Mouse (Mus musculus): ENCODE results near the gene Syt1. TPM values are rescaled to one million over a fixed set of nuclear protein-coding genes. Genes with fewer than 3 reads are reported as not detected.

The Syt1 gene
- total RNA-seq, 1 experiment: 0.58 TPM

DNA sequence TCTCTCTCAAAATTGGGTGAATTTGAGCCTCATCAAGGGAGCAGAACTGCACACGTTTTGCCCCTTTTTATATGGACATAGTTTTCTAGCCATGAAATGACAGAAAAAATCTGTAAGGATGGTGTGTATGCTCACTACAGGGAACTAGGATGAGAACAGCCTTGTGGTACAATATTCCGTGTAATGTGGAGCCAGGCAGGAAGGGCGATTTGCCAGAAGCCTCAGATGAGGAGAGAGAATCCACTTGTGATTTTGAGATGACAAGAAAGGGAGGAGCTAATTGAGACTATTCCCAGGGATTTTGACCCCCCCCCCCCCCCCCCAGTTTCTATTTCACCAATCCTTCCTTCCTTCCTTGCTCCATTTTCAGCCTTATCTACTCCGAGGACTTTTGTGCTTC lies 431.4 kb downstream of the Syt1 start:
- TF ChIP-seq ZNF384 (IDR thresholded peaks at IDR 0.05; ENCODE audit: low read depth, low read length): no peak
- TF ChIP-seq ZC3H11A (IDR thresholded peaks at IDR 0.05; ENCODE audit: borderline replicate concordance, low read depth, low read length): no peak
- TF ChIP-seq CHD2 (IDR thresholded peaks at IDR 0.05; ENCODE audit: low read depth, low read length): no peak
- no peak for TF ChIP-seq MAFK (IDR thresholded peaks at IDR 0.05; ENCODE audit: insufficient read depth, low read depth, low read length)
- no peak for TF ChIP-seq HCFC1 (IDR thresholded peaks at IDR 0.05; ENCODE audit: borderline replicate concordance, insufficient read depth, low read length)
- in situ Hi-C loops (cut with MboI; ENCODE audit: low sequenced_read_pairs in 2 of 2, unreplicated experiment in 2 of 2): no loop called here
- Histone ChIP-seq H3K9ac (ENCODE audit: insufficient read depth, low read depth, low read length, poor library complexity, severe bottlenecking) (no peak overlapping the region), H3K4me3 (ENCODE audit: insufficient read depth in 1 of 2, low read depth in 1 of 2, low read length in 2 of 2, poor library complexity in 1 of 2, severe bottlenecking in 1 of 2) (no peak overlapping the region), H3K9me3 (ENCODE audit: control insufficient read depth, insufficient read depth, low read depth, low read length) (no peaks in the 10 kb centered on the region), H3K4me1 (ENCODE audit: control insufficient read depth in 2 of 2, insufficient read depth in 2 of 2, low read length in 2 of 2, poor library complexity in 1 of 2) (0 out of 4 replicates have a peak, but pooled peaks cover 0 to 2% of the 10 kb centered on the region in 2 experiments), H3K27ac (ENCODE audit: insufficient read depth, low read depth, low read length, poor library complexity, severe bottlenecking) (no peak overlapping the region), H3K36me3 (ENCODE audit: control insufficient read depth, insufficient read depth, low read length, poor library complexity, severe bottlenecking) (no peaks in the 10 kb centered on the region)
- DNase-seq (ENCODE audit: low read depth, low spot score): no peak

GRCm38 (mm10) chr10:108577611-108578010 lies 433.2 kb downstream of the Syt1 start:
- peaks cover 2 to 4% of the 10 kb centered on the region in 2 experiments; a peak in 1 of 4 replicates for H3K4me1 ChIP-seq (ENCODE audit: control insufficient read depth in 2 of 2, insufficient read depth in 2 of 2, low read length in 2 of 2, poor library complexity in 1 of 2)
- no peak overlapping the region for H3K9ac ChIP-seq (ENCODE audit: insufficient read depth, low read depth, low read length, poor library complexity, severe bottlenecking)
- in situ Hi-C loops (cut with MboI; ENCODE audit: low sequenced_read_pairs in 2 of 2, unreplicated experiment in 2 of 2): no loop called here
- no peak overlapping the region for H3K4me3 ChIP-seq (ENCODE audit: insufficient read depth in 1 of 2, low read depth in 1 of 2, low read length in 2 of 2, poor library complexity in 1 of 2, severe bottlenecking in 1 of 2)
- DNase-seq (ENCODE audit: low read depth, low spot score): no peak
- TF ChIP-seq HCFC1 (IDR thresholded peaks at IDR 0.05; ENCODE audit: borderline replicate concordance, insufficient read depth, low read length) (no peak), MAFK (IDR thresholded peaks at IDR 0.05; ENCODE audit: insufficient read depth, low read depth, low read length) (no peak), CHD2 (IDR thresholded peaks at IDR 0.05; ENCODE audit: low read depth, low read length) (no peak), ZC3H11A (IDR thresholded peaks at IDR 0.05; ENCODE audit: borderline replicate concordance, low read depth, low read length) (no peak), ZNF384 (IDR thresholded peaks at IDR 0.05; ENCODE audit: low read depth, low read length) (no peak)
- no peaks in the 10 kb centered on the region for H3K36me3 ChIP-seq (ENCODE audit: control insufficient read depth, insufficient read depth, low read length, poor library complexity, severe bottlenecking)
- no peak overlapping the region for H3K27ac ChIP-seq (ENCODE audit: insufficient read depth, low read depth, low read length, poor library complexity, severe bottlenecking)
- H3K9me3 ChIP-seq (ENCODE audit: control insufficient read depth, insufficient read depth, low read depth, low read length): no peaks in the 10 kb centered on the region

GRCm38 (mm10) chr10:108572764-108573163 lies 438.0 kb downstream of the Syt1 start:
- in situ Hi-C loops (cut with MboI; ENCODE audit: low sequenced_read_pairs in 2 of 2, unreplicated experiment in 2 of 2): no loop called here
- no peak overlapping the region for H3K9ac ChIP-seq (ENCODE audit: insufficient read depth, low read depth, low read length, poor library complexity, severe bottlenecking)
- H3K36me3 ChIP-seq (ENCODE audit: control insufficient read depth, insufficient read depth, low read length, poor library complexity, severe bottlenecking): no peaks in the 10 kb centered on the region
- no peak overlapping the region for H3K4me3 ChIP-seq (ENCODE audit: insufficient read depth in 1 of 2, low read depth in 1 of 2, low read length in 2 of 2, poor library complexity in 1 of 2, severe bottlenecking in 1 of 2)
- no peak overlapping the region for H3K27ac ChIP-seq (ENCODE audit: insufficient read depth, low read depth, low read length, poor library complexity, severe bottlenecking)
- peaks cover 9 to 17% of the 10 kb centered on the region in 2 experiments for H3K4me1 ChIP-seq (ENCODE audit: control insufficient read depth in 2 of 2, insufficient read depth in 2 of 2, low read length in 2 of 2, poor library complexity in 1 of 2)
- TF ChIP-seq MAFK (IDR thresholded peaks at IDR 0.05; ENCODE audit: insufficient read depth, low read depth, low read length): no peak
- peak; percentile 47; the same call in 1 of the 2 replicates for TF ChIP-seq CHD2 (IDR thresholded peaks at IDR 0.05; ENCODE audit: low read depth, low read length)
- no peaks in the 10 kb centered on the region for H3K9me3 ChIP-seq (ENCODE audit: control insufficient read depth, insufficient read depth, low read depth, low read length)
- peak; percentile 63 for DNase-seq (ENCODE audit: low read depth, low spot score)

DNA sequence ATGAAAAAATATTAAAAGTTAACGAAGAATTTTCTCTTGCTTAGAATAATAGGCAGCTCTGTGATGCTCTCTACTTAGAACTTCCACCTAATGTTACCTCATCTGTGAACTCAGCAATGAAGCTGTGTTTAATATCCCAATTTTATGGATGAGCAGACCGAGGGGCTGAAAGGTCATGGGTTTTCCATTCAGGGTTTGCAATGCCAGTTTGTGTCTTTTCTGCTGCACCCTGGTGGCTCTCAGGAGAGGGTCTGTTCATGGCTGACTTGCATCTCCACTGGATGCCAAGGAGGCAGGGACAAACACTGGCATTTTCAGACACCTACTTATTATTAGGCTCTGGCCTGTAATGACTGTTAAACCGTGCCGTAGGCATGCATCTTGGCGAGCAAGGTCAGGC lies 439.7 kb downstream of the Syt1 start:
- Histone ChIP-seq H3K27ac (ENCODE audit: insufficient read depth, low read depth, low read length, poor library complexity, severe bottlenecking) (no peak overlapping the region), H3K36me3 (ENCODE audit: control insufficient read depth, insufficient read depth, low read length, poor library complexity, severe bottlenecking) (no peaks in the 10 kb centered on the region), H3K9ac (ENCODE audit: insufficient read depth, low read depth, low read length, poor library complexity, severe bottlenecking) (no peak overlapping the region), H3K4me1 (ENCODE audit: control insufficient read depth in 2 of 2, insufficient read depth in 2 of 2, low read length in 2 of 2, poor library complexity in 1 of 2) (peaks cover 18 to 19% of the 10 kb centered on the region in 2 experiments), H3K9me3 (ENCODE audit: control insufficient read depth, insufficient read depth, low read depth, low read length) (no peaks in the 10 kb centered on the region), H3K4me3 (ENCODE audit: insufficient read depth in 1 of 2, low read depth in 1 of 2, low read length in 2 of 2, poor library complexity in 1 of 2, severe bottlenecking in 1 of 2) (no peak overlapping the region)
- no peak for DNase-seq (ENCODE audit: low read depth, low spot score)
- in situ Hi-C loops (cut with MboI; ENCODE audit: low sequenced_read_pairs in 2 of 2, unreplicated experiment in 2 of 2): no loop called here
- TF ChIP-seq MAFK (IDR thresholded peaks at IDR 0.05; ENCODE audit: insufficient read depth, low read depth, low read length): no peak
- no peak for TF ChIP-seq ZC3H11A (IDR thresholded peaks at IDR 0.05; ENCODE audit: borderline replicate concordance, low read depth, low read length)
- no peak for TF ChIP-seq HCFC1 (IDR thresholded peaks at IDR 0.05; ENCODE audit: borderline replicate concordance, insufficient read depth, low read length)
- no peak for TF ChIP-seq ZNF384 (IDR thresholded peaks at IDR 0.05; ENCODE audit: low read depth, low read length)
- TF ChIP-seq CHD2 (IDR thresholded peaks at IDR 0.05; ENCODE audit: low read depth, low read length): no peak

- DNase-seq (ENCODE audit: low read depth, low spot score): no peak
- no peak for TF ChIP-seq CHD2 (IDR thresholded peaks at IDR 0.05; ENCODE audit: low read depth, low read length)
- no peak for TF ChIP-seq MAFK (IDR thresholded peaks at IDR 0.05; ENCODE audit: insufficient read depth, low read depth, low read length)
- no peak for TF ChIP-seq ZC3H11A (IDR thresholded peaks at IDR 0.05; ENCODE audit: borderline replicate concordance, low read depth, low read length)
- TF ChIP-seq HCFC1 (IDR thresholded peaks at IDR 0.05; ENCODE audit: borderline replicate concordance, insufficient read depth, low read length): no peak
- no peak for TF ChIP-seq ZNF384 (IDR thresholded peaks at IDR 0.05; ENCODE audit: low read depth, low read length)
- no peak overlapping the region for H3K4me3 ChIP-seq (ENCODE audit: insufficient read depth in 1 of 2, low read depth in 1 of 2, low read length in 2 of 2, poor library complexity in 1 of 2, severe bottlenecking in 1 of 2)
- H3K4me1 ChIP-seq (ENCODE audit: control insufficient read depth in 2 of 2, insufficient read depth in 2 of 2, low read length in 2 of 2, poor library complexity in 1 of 2): peaks cover 18 to 19% of the 10 kb centered on the region in 2 experiments
- no peaks in the 10 kb centered on the region for H3K9me3 ChIP-seq (ENCODE audit: control insufficient read depth, insufficient read depth, low read depth, low read length)
- H3K36me3 ChIP-seq (ENCODE audit: control insufficient read depth, insufficient read depth, low read length, poor library complexity, severe bottlenecking): no peaks in the 10 kb centered on the region
- no peak overlapping the region for H3K27ac ChIP-seq (ENCODE audit: insufficient read depth, low read depth, low read length, poor library complexity, severe bottlenecking)
- no peak overlapping the region for H3K9ac ChIP-seq (ENCODE audit: insufficient read depth, low read depth, low read length, poor library complexity, severe bottlenecking)
- in situ Hi-C loops (cut with MboI; ENCODE audit: low sequenced_read_pairs in 2 of 2, unreplicated experiment in 2 of 2): no loop called here
Observed at GRCm38 (mm10) chr10:108569568-108570139, 441.1 kb downstream of the Syt1 start.
